Mouse (Mus musculus) G1E (cell line): ENCODE measurements around the gene Trhr2.

ENCODE experiments used
- CTCF ChIP-seq: IDR thresholded peaks from 2 replicates; pipeline ENCODE4 v1.5.1; 2012; ENCODE audit warnings: low read depth, low read length, inconsistent platforms, mixed read lengths
- TAL1 ChIP-seq: conservative IDR thresholded peaks from 2 replicates; pipeline ENCODE4 v1.6.1; 2012; ENCODE audit warnings: low read depth, low read length, inconsistent platforms, mixed read lengths

GRCm38 (mm10) chr8:122344219-122344618, 16.3 kb downstream of the Trhr2 start:
- no peak for TF ChIP-seq CTCF
- no peak for TF ChIP-seq TAL1
